ENCODE assay signal across 8 mouse cellular contexts in the genomic region with DNA sequence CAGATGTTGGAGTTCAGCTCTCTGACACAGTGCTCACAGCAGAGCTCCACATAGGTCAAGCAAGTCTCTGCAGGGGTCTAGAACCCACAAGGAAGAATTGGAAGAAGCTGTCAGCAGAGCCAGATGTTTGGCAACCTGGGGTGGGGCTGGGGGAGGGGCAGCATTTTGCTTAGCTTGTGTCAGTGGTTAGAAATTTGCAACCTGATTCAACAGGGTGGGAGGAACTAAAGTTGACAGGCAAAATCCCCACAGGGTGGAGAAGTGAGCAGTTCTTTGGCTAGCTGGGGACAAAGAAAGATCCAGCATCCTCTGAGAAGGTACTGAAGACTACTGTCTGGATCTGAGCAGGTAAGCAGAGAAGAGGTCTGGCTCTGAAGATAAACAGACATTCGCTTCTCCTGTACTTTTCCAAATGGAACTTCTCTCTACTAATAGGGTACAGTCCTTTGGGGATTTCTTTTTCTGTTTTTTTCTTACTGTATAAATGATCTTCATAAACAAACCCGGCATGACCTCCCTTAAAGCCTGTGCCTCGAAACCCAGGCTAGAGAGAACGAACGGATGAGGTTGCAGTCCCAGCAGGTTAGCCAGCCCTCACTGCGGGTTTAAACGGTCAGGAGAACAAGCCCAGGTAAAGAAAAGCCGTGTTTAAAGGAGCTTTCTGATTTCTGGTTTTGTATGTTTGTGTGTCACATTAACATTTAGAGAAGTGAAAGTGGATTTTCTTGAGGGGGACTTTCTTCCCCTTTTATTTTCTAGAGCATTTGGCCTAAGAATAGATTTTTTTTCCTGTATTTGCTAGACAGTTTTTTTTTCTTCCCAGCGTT. TPM values are rescaled to one million over a fixed set of nuclear protein-coding genes. Genes with fewer than 3 reads are reported as not detected.
A peak's percentile ranks its signal among the peaks of the same experiment; 100 is the strongest.
DNase-seq lines count a peak whose midpoint lies in the region; ATAC-seq and TF ChIP-seq lines count a peak whose summit lies in the region.

A gene (plus strand): TSS at position 268 of the 827 bp plus-strand sequence.

- no peaks in the 10 kb centered on the region for H3K9me3 ChIP-seq in hindbrain, embryonic 10.5 days
- no peaks in the 10 kb centered on the region for H3K9me3 ChIP-seq in hindbrain, embryonic 13.5 days
- H3K9me3 ChIP-seq in embryonic facial prominence, embryonic 12.5 days: no peaks in the 10 kb centered on the region
- H3K9me3 ChIP-seq in limb, embryonic 12.5 days: no peaks in the 10 kb centered on the region

- no peak for TF ChIP-seq CTCF in spleen, adult 2 months (IDR thresholded peaks at IDR 0.05; ENCODE audit: extremely low read depth, insufficient read depth, insufficient read length, insufficient replicate concordance)

- H3K4me3 ChIP-seq in hindbrain, embryonic 10.5 days: no peak within 1 kb of the TSS
- H3K4me3 ChIP-seq in hindbrain, embryonic 13.5 days: no peak within 1 kb of the TSS
- H3K4me3 ChIP-seq in embryonic facial prominence, embryonic 12.5 days: no peak within 1 kb of the TSS
- no peak within 1 kb of the TSS for H3K4me3 ChIP-seq in limb, embryonic 12.5 days (replicated peaks)
- peak within 1 kb of the TSS; percentile 62 for H3K4me3 ChIP-seq in spleen, adult 2 months (ENCODE audit: extremely low read depth, insufficient read depth, insufficient read length)

- H3K4me2 ChIP-seq in hindbrain, embryonic 13.5 days: no peak within 1 kb of the TSS
- no peak within 1 kb of the TSS for H3K4me2 ChIP-seq in embryonic facial prominence, embryonic 12.5 days (replicated peaks)
- H3K4me2 ChIP-seq in limb, embryonic 12.5 days: no peak within 1 kb of the TSS

- no peak within 1 kb of the TSS for H3K27ac ChIP-seq in hindbrain, embryonic 10.5 days
- no peak within 1 kb of the TSS for H3K27ac ChIP-seq in hindbrain, embryonic 13.5 days
- H3K27ac ChIP-seq in embryonic facial prominence, embryonic 12.5 days: no peak within 1 kb of the TSS
- H3K27ac ChIP-seq in limb, embryonic 12.5 days: no peak within 1 kb of the TSS
- peak within 1 kb of the TSS; percentile 91 for H3K27ac ChIP-seq in spleen, adult 2 months (ENCODE audit: insufficient read depth, low read length)

- no peak for ATAC-seq in hindbrain, embryonic 13.5 days (ENCODE audit: low FRiP score)
- peak; percentile 15; the same call in 1 of the 2 replicates for ATAC-seq in embryonic facial prominence, embryonic 12.5 days (ENCODE audit: insufficient number of reproducible peaks, insufficient read depth, low FRiP score, low TSS enrichment)
- ATAC-seq in limb, embryonic 12.5 days (ENCODE audit: insufficient number of reproducible peaks, insufficient read depth, low FRiP score, low TSS enrichment, low read depth): peak; percentile 42; the same call in 1 of the 2 replicates

- peaks cover 14% of the 10 kb centered on the region for H3K4me1 ChIP-seq in hindbrain, embryonic 10.5 days (replicated peaks)
- H3K4me1 ChIP-seq in hindbrain, embryonic 13.5 days (replicated peaks): no peaks in the 10 kb centered on the region
- peaks cover 8% of the 10 kb centered on the region; the same call in 1 of the 2 replicates for H3K4me1 ChIP-seq in embryonic facial prominence, embryonic 12.5 days
- peaks cover 8% of the 10 kb centered on the region; the same call in 1 of the 2 replicates for H3K4me1 ChIP-seq in limb, embryonic 12.5 days (replicated peaks)
- H3K4me1 ChIP-seq in spleen, adult 2 months (ENCODE audit: control insufficient read depth, insufficient read depth, insufficient read length): peaks cover 7% of the 10 kb centered on the region

- no peak within 1 kb of the TSS for H3K9ac ChIP-seq in hindbrain, embryonic 13.5 days
- no peak within 1 kb of the TSS for H3K9ac ChIP-seq in embryonic facial prominence, embryonic 12.5 days
- H3K9ac ChIP-seq in limb, embryonic 12.5 days (replicated peaks): no peak within 1 kb of the TSS

- TF ChIP-seq POLR2A in spleen, adult 2 months (IDR thresholded peaks at IDR 0.05; ENCODE audit: low read depth, low read length): no peak

- H3K36me3 ChIP-seq in hindbrain, embryonic 10.5 days: no peaks in the 10 kb centered on the region
- H3K36me3 ChIP-seq in hindbrain, embryonic 13.5 days: no peaks in the 10 kb centered on the region
- no peaks in the 10 kb centered on the region for H3K36me3 ChIP-seq in embryonic facial prominence, embryonic 12.5 days
- H3K36me3 ChIP-seq in limb, embryonic 12.5 days: no peaks in the 10 kb centered on the region
- 0 out of 2 replicates have a peak, but pooled peaks cover 1% of the 10 kb centered on the region for H3K36me3 ChIP-seq in spleen, adult 2 months (ENCODE audit: control insufficient read depth, insufficient read depth, low read length)

- no peaks in the 10 kb centered on the region for H3K27me3 ChIP-seq in hindbrain, embryonic 10.5 days (ENCODE audit: insufficient read depth, poor library complexity, severe bottlenecking)
- no peaks in the 10 kb centered on the region for H3K27me3 ChIP-seq in hindbrain, embryonic 13.5 days
- no peaks in the 10 kb centered on the region for H3K27me3 ChIP-seq in embryonic facial prominence, embryonic 12.5 days
- no peaks in the 10 kb centered on the region for H3K27me3 ChIP-seq in limb, embryonic 12.5 days
- no peaks in the 10 kb centered on the region for H3K27me3 ChIP-seq in spleen, adult 2 months (ENCODE audit: control insufficient read depth, insufficient read depth, low read length)

- DNase-seq in hindbrain, embryonic 10.5 days (ENCODE audit: low spot score): peak; percentile 65
- DNase-seq in spleen, adult 2 months (ENCODE audit: low read depth in 1 of 2, low spot score in 2 of 2): peak; percentile 39 to 50
- no peak for DNase-seq in MN1 (ENCODE audit: low spot score)
- no peak for DNase-seq in layer of hippocampus, adult 9-11 months
- DNase-seq in layer of hippocampus, adult 18-20 months (ENCODE audit: low spot score in 2 of 2): no peak

- 22% methylated on average over 9 of the region's 9 CpGs for WGBS in hindbrain, embryonic 10.5 days
- 24% methylated on average over 9 of the region's 9 CpGs for WGBS in hindbrain, embryonic 13.5 days
- WGBS in embryonic facial prominence, embryonic 12.5 days: 12% methylated on average over 9 of the region's 9 CpGs
- 37% methylated on average over 9 of the region's 9 CpGs for WGBS in limb, embryonic 12.5 days
- WGBS in spleen, adult 2 months: 6% methylated on average over 9 of the region's 9 CpGs

RNA-seq across cellular contexts. Expression of the gene that starts here (rescaled TPM):
- polyA plus RNA-seq in hindbrain, embryonic 10.5 days (2016; fragmentation: Nextera tagmentation; extraction: Ambion mirVana): 1.0 and 1.9 TPM in 2 replicates
- polyA plus RNA-seq in hindbrain, embryonic 13.5 days (2015; fragmentation: Nextera tagmentation; extraction: Ambion mirVana): 0.43 and 0.74 TPM in 2 replicates
- polyA plus RNA-seq in embryonic facial prominence, embryonic 12.5 days (2016; fragmentation: Nextera tagmentation; extraction: Ambion mirVana): 0.43 and 0.72 TPM in 2 replicates
- polyA plus RNA-seq in limb, embryonic 12.5 days (2016; fragmentation: Nextera tagmentation; extraction: Ambion mirVana): 0.26 and 0.35 TPM in 2 replicates
- polyA plus RNA-seq in spleen, adult 2 months (2012; rRNA removed): 3.2 and 4.1 TPM in 2 replicates
- not detected for total RNA-seq in layer of hippocampus, adult 18-20 months (2021)

Comparison
In these comparisons a context has a peak if more than half of its experiments do, and no peak if none do; other contexts are left out.
1. Peak in ATAC-seq in embryonic facial prominence, embryonic 12.5 days; RNA of the gene not detected or under 1 TPM.
2. Peak in ATAC-seq in limb, embryonic 12.5 days; RNA of the gene not detected or under 1 TPM.
3. DNase-seq: peak in hindbrain, embryonic 10.5 days (single experiment) and spleen, adult 2 months (2 of 2); none in MN1 (single experiment), layer of hippocampus, adult 9-11 months (single experiment) and layer of hippocampus, adult 18-20 months (0 of 2).